ENCODE assay signal across 18 mouse cellular contexts in the genomic region with DNA sequence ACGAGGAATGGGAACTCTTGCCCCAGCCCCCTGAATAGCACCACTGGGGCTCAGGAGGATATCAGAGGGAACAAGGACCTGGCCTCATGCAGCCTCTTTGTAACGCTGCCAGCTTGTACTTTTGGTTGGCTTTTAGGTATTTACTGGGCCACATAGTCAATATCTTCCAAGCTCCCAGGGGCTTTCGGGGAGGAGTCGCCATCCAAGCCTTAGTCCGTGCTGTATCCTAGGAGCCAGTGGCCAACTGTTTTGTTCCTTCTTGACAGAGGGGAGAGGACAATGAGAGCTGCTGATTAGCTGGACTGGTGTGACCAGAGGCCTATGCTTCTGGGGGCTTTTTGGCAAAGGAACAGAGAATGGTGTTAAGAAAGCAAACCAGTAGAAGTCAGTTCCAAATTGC. TPM values are rescaled to one million over a fixed set of nuclear protein-coding genes. Genes with fewer than 3 reads are reported as not detected.
DNase-seq lines count a peak whose midpoint lies in the region; ATAC-seq and TF ChIP-seq lines count a peak whose summit lies in the region.
"Had no signal": no experiment of that assay in that cellular context is flagged by ENCODE, and none has a peak within 500 bp of the region (broad histone marks: within the 10 kb centered on the region; RNA-seq: fewer than 3 reads in every experiment).

No protein-coding gene starts in this region.

- TF ChIP-seq CTCF in hindbrain, postnatal 0 days (IDR thresholded peaks at IDR 0.05; ENCODE audit: low read depth): no peak

- peaks cover 56% of the 10 kb centered on the region for H3K36me3 ChIP-seq in hindbrain, embryonic 12.5 days
- peaks cover 100% of the 10 kb centered on the region for H3K36me3 ChIP-seq in hindbrain, embryonic 10.5 days
- peaks cover 12% of the 10 kb centered on the region; the same call in 1 of the 2 replicates for H3K36me3 ChIP-seq in hindbrain, postnatal 0 days (ENCODE audit: insufficient read depth, low read length)

- DNase-seq in hindbrain, embryonic 10.5 days (ENCODE audit: low spot score): no peak
- peak; percentile 45 for DNase-seq in Muller cell, postnatal 12 days (ENCODE audit: inconsistent ontology term)
- DNase-seq in NIH3T3 (ENCODE audit: low read depth): peak; percentile 10
- peak; percentile 70 for DNase-seq in hindbrain, postnatal 0 days (ENCODE audit: low spot score)
- no peak for DNase-seq in layer of hippocampus, postnatal 25 days (ENCODE audit: extremely low spot score in 1 of 2, low spot score in 1 of 2)
- DNase-seq in embryo, embryonic 9.5 days (ENCODE audit: extremely low spot score): no peak
- DNase-seq: heart, postnatal 4 days; layer of hippocampus, postnatal 36 days; liver, postnatal 0 days; right cerebral cortex, postnatal 14 days; thymus, adult 2 months; thymus, postnatal 4 days had no signal

- no peak overlapping the region for H3K9ac ChIP-seq in hindbrain, embryonic 12.5 days
- H3K9ac ChIP-seq in hindbrain, postnatal 0 days (replicated peaks; ENCODE audit: low read length): no peak overlapping the region
- H3K9ac ChIP-seq: heart, embryonic 15.5 days; liver, postnatal 0 days had no signal

- peaks cover 22% of the 10 kb centered on the region for H3K27me3 ChIP-seq in hindbrain, embryonic 12.5 days
- H3K27me3 ChIP-seq in hindbrain, embryonic 10.5 days (ENCODE audit: insufficient read depth, poor library complexity, severe bottlenecking): peaks cover 19% of the 10 kb centered on the region
- H3K27me3 ChIP-seq in hindbrain, postnatal 0 days (ENCODE audit: insufficient read depth, low read length): no peaks in the 10 kb centered on the region

- no peak overlapping the region for H3K4me2 ChIP-seq in hindbrain, embryonic 12.5 days (replicated peaks)
- no peak overlapping the region for H3K4me2 ChIP-seq in hindbrain, postnatal 0 days (ENCODE audit: low read depth, low read length)
- H3K4me2 ChIP-seq: heart, embryonic 15.5 days had no signal

- H3K27ac ChIP-seq in hindbrain, embryonic 12.5 days: peak overlapping the region; percentile 12; the same call in 1 of the 2 replicates
- H3K27ac ChIP-seq in hindbrain, embryonic 10.5 days: no peak overlapping the region
- no peak overlapping the region for H3K27ac ChIP-seq in hindbrain, postnatal 0 days
- H3K27ac ChIP-seq: heart, embryonic 15.5 days; kidney, postnatal 0 days; macrophage; stomach, postnatal 0 days had no signal

- H3K9me3 ChIP-seq in hindbrain, embryonic 12.5 days (replicated peaks): no peaks in the 10 kb centered on the region
- H3K9me3 ChIP-seq in hindbrain, embryonic 10.5 days: no peaks in the 10 kb centered on the region
- H3K9me3 ChIP-seq in hindbrain, postnatal 0 days (ENCODE audit: low read length): no peaks in the 10 kb centered on the region
- H3K9me3 ChIP-seq: heart, embryonic 15.5 days had no signal

- peaks cover 75% of the 10 kb centered on the region for H3K4me1 ChIP-seq in hindbrain, embryonic 12.5 days
- H3K4me1 ChIP-seq in hindbrain, embryonic 10.5 days (replicated peaks): peaks cover 86% of the 10 kb centered on the region
- H3K4me1 ChIP-seq in hindbrain, postnatal 0 days (ENCODE audit: insufficient read depth, low read length): peaks cover 40% of the 10 kb centered on the region

- no peak for ATAC-seq in hindbrain, embryonic 12.5 days (ENCODE audit: low FRiP score)
- ATAC-seq in hindbrain, postnatal 0 days: no peak
- ATAC-seq: liver, postnatal 0 days; lung, postnatal 0 days had no signal

- 50% methylated on average over 5 of the region's 5 CpGs for WGBS in hindbrain, embryonic 12.5 days
- 51% methylated on average over 5 of the region's 5 CpGs for WGBS in hindbrain, embryonic 10.5 days
- WGBS in hindbrain, postnatal 0 days: 32% methylated on average over 5 of the region's 5 CpGs

- no peak overlapping the region for H3K4me3 ChIP-seq in hindbrain, embryonic 12.5 days
- no peak overlapping the region for H3K4me3 ChIP-seq in hindbrain, embryonic 10.5 days
- no peak overlapping the region for H3K4me3 ChIP-seq in hindbrain, postnatal 0 days (ENCODE audit: low read length)
- H3K4me3 ChIP-seq: heart, embryonic 15.5 days had no signal

RNA-seq across cellular contexts. Expression of gene Tle3, which starts 30.6 kb away (rescaled TPM):
- polyA plus RNA-seq in hindbrain, embryonic 12.5 days (2016; fragmentation: Nextera tagmentation; extraction: Ambion mirVana): 56.3 and 59.9 TPM in 2 replicates
- polyA plus RNA-seq in hindbrain, embryonic 10.5 days (2016; fragmentation: Nextera tagmentation; extraction: Ambion mirVana): 47.4 and 56.0 TPM in 2 replicates
- total RNA-seq in hindbrain, postnatal 0 days (2014; rRNA removed): 74.1 and 81.3 TPM in 2 replicates
- 15.5 and 17.7 TPM in 2 replicates for polyA plus RNA-seq in hindbrain, postnatal 0 days (2015; fragmentation: Nextera tagmentation; extraction: Ambion mirVana)
- 10 to 100 TPM; 57.3 to 64.0 TPM for total RNA-seq in layer of hippocampus, postnatal 25 days (2021)

Comparison
In these comparisons a context has a peak if more than half of its experiments do, and no peak if none do; other contexts are left out.
1. DNase-seq: peak in Muller cell, postnatal 12 days (single experiment), NIH3T3 (single experiment) and hindbrain, postnatal 0 days (single experiment); none in hindbrain, embryonic 10.5 days (single experiment), layer of hippocampus, postnatal 25 days (0 of 2) and embryo, embryonic 9.5 days (single experiment).